Mouse (Mus musculus) kidney, postnatal 10 days (tissue): ENCODE data around the gene Spint2.

ENCODE experiments used
- DNase-seq: peaks from one replicate; pipeline ENCODE4 v3.0.0; 2021; ENCODE audit warnings: mixed read lengths

The Spint2 gene

GRCm38 (mm10) chr7:29303738-29304462 is 22.2 kb upstream of the Spint2 start, which contains the start of gene Dpf1:
TSS of gene Dpf1 (plus strand) at chr7:29303951.
- DNase-seq: peak; percentile 90

GRCm38 (mm10) chr7:29302641-29303040 is 20.9 kb upstream of the Spint2 start:
- DNase-seq: no peak

GRCm38 (mm10) chr7:29301127-29301566 is 19.4 kb upstream of the Spint2 start:
- DNase-seq: peak; percentile 87

GRCm38 (mm10) chr7:29296998-29297397 is 15.3 kb upstream of the Spint2 start:
- peak; percentile 81 for DNase-seq

- DNase-seq: no peak
These were observed 14.3 kb upstream of the Spint2 start for GRCm38 (mm10) chr7:29295861-29296647.

GRCm38 (mm10) chr7:29294111-29294761 is 12.5 kb upstream of the Spint2 start:
- DNase-seq: no peak

- DNase-seq: peak; percentile 82
These were observed 11.7 kb upstream of the Spint2 start for GRCm38 (mm10) chr7:29293131-29294065.

- DNase-seq: peak; percentile 53
These were observed 10.9 kb upstream of the Spint2 start for GRCm38 (mm10) chr7:29292458-29293098.

- DNase-seq: peak; percentile 64
These were observed 10.1 kb upstream of the Spint2 start for GRCm38 (mm10) chr7:29291616-29292457.

- peak; percentile 48 for DNase-seq
These were observed 9.2 kb upstream of the Spint2 start for GRCm38 (mm10) chr7:29290691-29291485.

- peak; percentile 70 for DNase-seq
These were observed 8.1 kb upstream of the Spint2 start for GRCm38 (mm10) chr7:29289856-29290255.

GRCm38 (mm10) chr7:29288942-29289638 is 7.4 kb upstream of the Spint2 start, which contains the start of gene Ppp1r14a:
TSS of gene Ppp1r14a (plus strand) at chr7:29289308.
- peak; percentile 92 for DNase-seq

GRCm38 (mm10) chr7:29288079-29288478 is 6.4 kb upstream of the Spint2 start:
- no peak for DNase-seq

GRCm38 (mm10) chr7:29287481-29287880 is 5.8 kb upstream of the Spint2 start:
- DNase-seq: no peak

GRCm38 (mm10) chr7:29284523-29284922 is 2.8 kb upstream of the Spint2 start:
- no peak for DNase-seq

- DNase-seq: no peak
These were observed 2.2 kb upstream of the Spint2 start for GRCm38 (mm10) chr7:29283876-29284275.

- no peak for DNase-seq
These were observed 402 bp upstream of the Spint2 start for GRCm38 (mm10) chr7:29282074-29282554.

GRCm38 (mm10) chr7:29280801-29281200 is 911 bp downstream of the Spint2 start:
- DNase-seq: no peak

GRCm38 (mm10) chr7:29279924-29280323 is 1.8 kb downstream of the Spint2 start:
- no peak for DNase-seq
